31 mouse cellular contexts compared by ENCODE assay signal in genomic region chr10:127804416-127804815, GRCm38 (mm10). TPM values are rescaled to one million over a fixed set of nuclear protein-coding genes. Genes with fewer than 3 reads are reported as not detected.
DNase-seq lines count a peak whose midpoint lies in the region; ATAC-seq lines count a peak whose summit lies in the region.
"Had no signal": no experiment of that assay in that cellular context is flagged by ENCODE, and none has a peak within 500 bp of the region (broad histone marks: within the 10 kb centered on the region; RNA-seq: fewer than 3 reads in every experiment).

No protein-coding gene starts in this region.

- DNase-seq in kidney, adult 18-20 months = peak; percentile 63
- DNase-seq in kidney, adult 8-10 months = peak; percentile 58 to 70
- DNase-seq in kidney, adult 9 months = peak; percentile 78
- peak; percentile 68 to 81 for DNase-seq in kidney, postnatal 25 days
- no peak for DNase-seq in gastrocnemius, postnatal 4 days (ENCODE audit: low spot score in 2 of 2)
- DNase-seq in cerebellum, adult 9-11 months = no peak
- DNase-seq: adrenal gland, adult 2 months; adrenal gland, postnatal 14 days; cerebellum, adult 11 months; cerebellum, adult 2 months; cerebellum, postnatal 14 days; gastrocnemius, postnatal 10 days; gastrocnemius, postnatal 36 days; heart, adult 18-20 months; heart, postnatal 14 days; heart, postnatal 4 days had no signal

- no peak overlapping the region for H3K4me2 ChIP-seq in kidney, embryonic 16.5 days (replicated peaks; ENCODE audit: low read depth, low read length)
- H3K4me2 ChIP-seq: forebrain, embryonic 13.5 days; heart, embryonic 12.5 days; heart, embryonic 15.5 days; hindbrain, embryonic 14.5 days had no signal

- no peak overlapping the region for H3K27ac ChIP-seq in kidney, embryonic 16.5 days (ENCODE audit: low read length)
- H3K27ac ChIP-seq: forebrain, embryonic 10.5 days; forebrain, embryonic 13.5 days; heart, embryonic 15.5 days; hindbrain, embryonic 14.5 days; hindbrain, postnatal 0 days had no signal

- no peaks in the 10 kb centered on the region for H3K27me3 ChIP-seq in kidney, embryonic 16.5 days (ENCODE audit: insufficient read depth, low read length)
- H3K27me3 ChIP-seq: forebrain, embryonic 13.5 days; heart, embryonic 12.5 days; heart, embryonic 15.5 days had no signal

- 62% methylated on average over 7 of the region's 7 CpGs for WGBS in kidney, embryonic 16.5 days

- H3K4me3 ChIP-seq in kidney, embryonic 16.5 days (ENCODE audit: low read length) = no peak overlapping the region
- H3K4me3 ChIP-seq: forebrain, embryonic 10.5 days; forebrain, embryonic 13.5 days; heart, embryonic 12.5 days; heart, embryonic 15.5 days had no signal

- no peaks in the 10 kb centered on the region for H3K9me3 ChIP-seq in kidney, embryonic 16.5 days (ENCODE audit: low read length)
- H3K9me3 ChIP-seq: forebrain, embryonic 10.5 days; forebrain, embryonic 13.5 days; heart, embryonic 12.5 days; heart, embryonic 15.5 days had no signal

- no peak overlapping the region for H3K9ac ChIP-seq in kidney, embryonic 16.5 days (replicated peaks; ENCODE audit: low read length)
- H3K9ac ChIP-seq: forebrain, embryonic 13.5 days; heart, embryonic 12.5 days; heart, embryonic 15.5 days; hindbrain, embryonic 14.5 days had no signal

- H3K4me1 ChIP-seq in kidney, embryonic 16.5 days (ENCODE audit: insufficient read depth, low read length) = no peaks in the 10 kb centered on the region
- H3K4me1 ChIP-seq: forebrain, embryonic 10.5 days; forebrain, embryonic 13.5 days; heart, embryonic 12.5 days; heart, embryonic 15.5 days had no signal

- no peaks in the 10 kb centered on the region for H3K36me3 ChIP-seq in kidney, embryonic 16.5 days (ENCODE audit: insufficient read depth, low read length)
- H3K36me3 ChIP-seq: forebrain, embryonic 10.5 days; heart, embryonic 12.5 days; heart, embryonic 15.5 days had no signal

- no peak for ATAC-seq in kidney, embryonic 16.5 days (ENCODE audit: low FRiP score, low TSS enrichment)
- ATAC-seq: CD4-positive, CD25-positive, alpha-beta regulatory T cell, adult 4 months; forebrain, embryonic 13.5 days; forebrain, embryonic 16.5 days; hindbrain, postnatal 0 days had no signal

RNA-seq across cellular contexts. Expression of gene Rdh16, which starts 3.5 kb away (rescaled TPM):
- 1.1 and 1.6 TPM in 2 replicates for polyA plus RNA-seq in kidney, embryonic 16.5 days (2015; fragmentation: Nextera tagmentation; extraction: Ambion mirVana)
- under 1 TPM in 1 of 2 experiments, not detected in 1; 0.12 TPM for total RNA-seq in gastrocnemius, postnatal 4 days (2021)
- total RNA-seq: gastrocnemius, postnatal 36 days; heart, postnatal 14 days; heart, postnatal 4 days; MEL had no signal
- polyA plus RNA-seq: C2C12; CD4-positive, CD25-positive, alpha-beta regulatory T cell, adult 4 months; embryonic facial prominence, embryonic 11.5 days; embryonic facial prominence, embryonic 14.5 days; forebrain, embryonic 10.5 days; forebrain, embryonic 13.5 days; forebrain, embryonic 16.5 days; heart, embryonic 12.5 days; heart, embryonic 15.5 days; hindbrain, embryonic 11.5 days; hindbrain, embryonic 14.5 days had no signal

RNA-seq across cellular contexts. Expression of gene Rdh9, which starts 28.2 kb away (rescaled TPM):
- polyA plus RNA-seq in kidney, embryonic 16.5 days (2015; fragmentation: Nextera tagmentation; extraction: Ambion mirVana) = not detected in 2 replicates
- under 1 TPM in 1 of 2 experiments, not detected in 1; 0.34 TPM for total RNA-seq in gastrocnemius, postnatal 4 days (2021)
- total RNA-seq: gastrocnemius, adult 18-20 months; heart, adult 18-20 months; heart, postnatal 14 days; MEL had no signal
- polyA plus RNA-seq: embryonic facial prominence, embryonic 11.5 days; hindbrain, embryonic 11.5 days had no signal

RNA-seq across cellular contexts. Expression of gene Rdh16f1, which starts 44.8 kb away (rescaled TPM):
- 0.42 and 0.72 TPM in 2 replicates for polyA plus RNA-seq in kidney, embryonic 16.5 days (2015; fragmentation: Nextera tagmentation; extraction: Ambion mirVana)
- under 1 TPM in 1 of 2 experiments, not detected in 1; 0.29 TPM for total RNA-seq in gastrocnemius, postnatal 4 days (2021)
- total RNA-seq: gastrocnemius, postnatal 36 days; hindbrain, postnatal 0 days; MEL had no signal
- polyA plus RNA-seq: C2C12; embryonic facial prominence, embryonic 11.5 days; embryonic facial prominence, embryonic 14.5 days; forebrain, embryonic 10.5 days; forebrain, embryonic 13.5 days; forebrain, embryonic 16.5 days; heart, embryonic 12.5 days; heart, embryonic 15.5 days; hindbrain, embryonic 11.5 days; hindbrain, embryonic 14.5 days had no signal

RNA-seq across cellular contexts. Expression of gene Rdh1, which starts 44.9 kb away (rescaled TPM):
- 0.22 and 0.23 TPM in 2 replicates for polyA plus RNA-seq in kidney, embryonic 16.5 days (2015; fragmentation: Nextera tagmentation; extraction: Ambion mirVana)
- total RNA-seq in gastrocnemius, postnatal 4 days (2021) = under 1 TPM; 0.08 to 0.15 TPM
- total RNA-seq: gastrocnemius, adult 18-20 months; hindbrain, postnatal 0 days; MEL had no signal
- polyA plus RNA-seq: embryonic facial prominence, embryonic 11.5 days; forebrain, embryonic 10.5 days; forebrain, embryonic 13.5 days; forebrain, embryonic 16.5 days; heart, embryonic 12.5 days; hindbrain, embryonic 14.5 days; hindbrain, postnatal 0 days had no signal

RNA-seq across cellular contexts. Expression of gene Rdh19, which starts 45.3 kb away (rescaled TPM):
- polyA plus RNA-seq in kidney, embryonic 16.5 days (2015; fragmentation: Nextera tagmentation; extraction: Ambion mirVana) = 6.8 TPM in 2 replicates
- total RNA-seq in gastrocnemius, postnatal 4 days (2021) = not detected
- total RNA-seq: adrenal gland, adult 2 months; adrenal gland, postnatal 14 days; gastrocnemius, adult 18-20 months; gastrocnemius, postnatal 10 days; gastrocnemius, postnatal 36 days; heart, adult 18-20 months; heart, postnatal 14 days; heart, postnatal 4 days; hindbrain, postnatal 0 days; MEL had no signal
- polyA plus RNA-seq: adrenal gland, adult 2 months; C2C12; CD4-positive, CD25-positive, alpha-beta regulatory T cell, adult 4 months; cerebellum, adult 2 months; embryonic facial prominence, embryonic 11.5 days; embryonic facial prominence, embryonic 14.5 days; forebrain, embryonic 10.5 days; forebrain, embryonic 13.5 days; forebrain, embryonic 16.5 days; heart, embryonic 12.5 days; heart, embryonic 15.5 days; hindbrain, embryonic 11.5 days; hindbrain, embryonic 14.5 days; hindbrain, postnatal 0 days had no signal

Comparison
In these comparisons a context has a peak if more than half of its experiments do, and no peak if none do; other contexts are left out.
1. DNase-seq: peak in kidney, adult 18-20 months (single experiment), kidney, adult 8-10 months (2 of 2), kidney, adult 9 months (single experiment) and kidney, postnatal 25 days (2 of 2); none in gastrocnemius, postnatal 4 days (0 of 2) and cerebellum, adult 9-11 months (single experiment).